Mouse (Mus musculus) embryo, embryonic 11.5 days (tissue): ENCODE measurements at regions not wholly inside any gene's neighbourhood (a gene's known extent, or its start where the extent isn't known, plus 50 kb on each side); places are given as distances from the start of the nearest gene placed in this dataset.
"Not testable (repeated sequence)": the region's sequence is repeated elsewhere in the genome, so short reads cannot be mapped to it uniquely, and the experiment has no call there.

Source experiments
- DNase-seq: peaks from one replicate; pipeline ENCODE4 v3.0.0-alpha.2; 2012; ENCODE audit warnings: low read depth, low spot score

DNA sequence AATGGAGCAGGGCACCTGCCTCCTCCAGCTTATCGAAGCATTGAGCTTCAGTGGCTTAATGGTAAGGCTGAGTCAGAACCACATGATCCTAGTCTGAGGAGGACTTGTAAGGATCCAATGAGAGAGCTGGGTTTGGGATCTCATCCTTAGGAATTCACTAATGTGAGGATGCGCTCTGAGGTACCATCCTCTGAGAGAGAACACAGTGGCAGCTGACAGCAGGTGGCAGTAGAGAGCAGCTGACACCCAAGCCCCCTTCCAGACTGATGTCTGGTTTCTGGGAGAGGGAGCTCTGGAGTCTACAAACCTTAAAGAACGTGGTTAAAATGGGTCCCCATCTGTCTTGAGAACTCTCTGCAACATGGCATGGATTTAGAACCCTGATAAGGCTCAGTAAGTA lies 137.8 kb downstream of the B3glct start:
- DNase-seq = peak; percentile 34

DNA sequence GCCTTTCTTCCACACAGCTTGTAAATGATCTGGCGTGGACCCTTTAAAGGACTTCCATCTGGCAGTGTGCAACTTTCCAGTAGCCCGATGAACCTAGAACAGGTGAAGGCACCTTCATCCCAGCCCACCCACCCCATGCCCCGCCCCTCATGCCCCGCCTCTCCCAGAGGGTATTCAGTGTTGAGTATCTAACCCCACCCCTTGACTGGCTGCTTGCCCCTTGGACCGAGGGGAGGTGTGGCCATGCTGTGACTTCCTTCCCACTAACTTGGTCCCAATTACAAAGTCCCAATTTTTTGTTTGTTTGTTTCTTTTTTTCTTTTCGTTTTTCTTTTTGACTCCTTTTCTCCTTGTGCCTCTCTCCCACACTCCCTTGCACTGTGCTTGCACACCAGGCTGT lies 140.8 kb downstream of the B3glct start:
- no peak for DNase-seq

DNA sequence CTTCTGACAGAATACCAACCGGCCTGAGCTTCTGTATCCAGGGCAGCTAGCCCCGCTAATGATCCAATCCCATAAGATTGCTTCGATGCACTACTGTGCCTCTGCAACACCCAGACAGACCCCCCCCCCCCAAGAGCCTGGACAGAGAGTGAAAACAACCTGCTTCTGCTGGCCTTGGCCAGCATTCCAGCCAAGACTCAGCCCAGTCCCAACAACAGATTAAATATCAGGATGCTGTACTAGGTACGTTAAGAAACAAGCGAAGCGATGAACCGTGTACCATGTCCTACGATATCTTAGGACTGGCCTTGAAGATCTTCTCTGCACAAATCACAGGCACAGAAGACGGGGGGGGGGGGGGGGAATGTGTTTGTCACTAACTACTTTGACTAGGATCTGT lies 145.8 kb downstream of the B3glct start:
- DNase-seq = no peak

DNA sequence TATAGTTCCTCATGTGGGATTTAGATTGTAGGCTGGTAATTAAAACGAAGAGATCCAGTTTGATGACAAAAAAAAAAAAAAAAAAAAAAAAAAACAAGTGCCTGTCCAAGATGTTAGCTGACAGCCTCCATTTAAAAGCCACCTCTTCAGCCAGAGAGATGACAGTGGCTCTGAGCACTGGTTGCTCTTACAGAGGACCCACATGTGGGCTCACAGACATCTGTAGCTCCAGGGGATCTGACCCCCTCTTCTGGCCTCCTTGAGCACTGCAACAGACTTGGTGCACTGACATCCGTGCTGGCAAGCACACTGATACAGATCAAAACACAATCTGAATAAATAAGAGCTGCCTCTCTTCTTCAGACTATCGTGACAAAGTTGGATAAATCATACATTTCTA lies 149.6 kb downstream of the B3glct start:
- DNase-seq = no peak

DNA sequence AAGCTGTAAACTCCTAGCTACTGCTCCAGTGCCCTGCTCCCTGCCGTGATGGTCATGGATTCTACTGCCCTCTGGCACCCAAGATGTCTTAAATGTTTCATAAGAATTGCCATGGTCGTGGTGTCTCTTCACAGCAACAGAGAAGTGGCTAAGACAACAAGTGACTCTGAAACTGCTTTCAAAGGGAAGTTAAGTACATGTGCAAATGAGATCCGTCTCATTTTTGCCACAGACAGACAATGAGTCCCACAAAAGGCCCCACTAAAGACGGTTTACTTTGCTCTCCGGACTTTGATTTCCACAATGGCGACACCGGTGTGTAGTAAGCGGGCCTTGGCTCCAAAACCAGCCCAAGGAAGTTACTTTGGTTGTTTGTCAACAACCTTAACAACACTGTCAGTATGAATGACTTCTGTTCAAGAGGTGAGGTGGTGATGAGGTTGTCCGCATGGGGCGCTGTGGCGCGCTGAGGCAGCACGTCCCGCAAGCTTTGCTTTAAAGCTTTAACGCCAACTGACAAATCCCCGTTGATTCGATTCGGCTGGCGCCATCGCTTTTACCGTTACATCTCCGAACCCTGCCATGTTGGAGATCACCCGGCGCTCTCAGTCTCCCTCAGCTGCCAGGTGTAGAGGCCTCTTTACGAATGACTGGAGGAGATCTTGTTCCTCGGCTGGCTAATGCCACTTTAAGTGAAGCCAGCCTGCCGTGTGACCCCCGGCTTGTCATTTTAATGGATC lies 153.3 kb downstream of the B3glct start:
- peak; percentile 66 for DNase-seq

DNA sequence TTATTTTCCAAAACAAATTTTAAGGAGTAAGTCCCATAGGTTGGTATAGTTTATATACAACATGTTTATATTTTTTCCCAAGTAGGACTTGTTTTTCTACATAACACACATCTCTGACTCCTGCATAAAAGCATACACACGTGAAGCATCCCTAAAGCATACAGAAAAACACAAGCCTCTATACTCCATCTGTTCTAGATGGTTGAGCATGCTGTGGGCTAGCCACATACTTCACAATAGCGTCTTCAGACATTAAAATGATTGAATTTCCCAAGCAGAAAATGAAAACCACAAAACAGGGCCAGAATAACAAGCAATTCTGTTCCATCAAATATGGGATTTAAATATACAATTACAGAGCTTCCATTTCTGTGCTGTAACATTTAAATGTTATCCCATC lies 159.3 kb downstream of the B3glct start:
- DNase-seq = no peak

DNA sequence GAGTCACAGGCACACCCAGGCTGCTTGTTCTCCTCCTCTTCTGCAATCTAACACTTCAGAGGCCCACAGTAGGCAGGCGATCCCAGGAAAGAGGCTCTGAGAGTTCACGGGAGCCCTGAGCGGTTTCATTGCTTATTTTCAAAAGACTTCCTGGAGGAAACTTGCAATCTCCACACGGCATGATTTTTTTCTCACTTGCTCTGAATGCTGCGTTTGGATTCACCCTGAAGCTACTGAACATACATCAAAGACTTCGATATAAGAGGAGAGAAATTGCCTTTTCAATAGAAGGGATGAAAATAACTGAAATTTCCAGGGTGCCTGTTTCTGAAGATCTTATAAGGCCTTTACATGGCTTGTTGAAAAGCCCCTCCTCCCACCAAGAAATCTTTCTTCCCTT lies 164.5 kb downstream of the B3glct start:
- DNase-seq = no peak

DNA sequence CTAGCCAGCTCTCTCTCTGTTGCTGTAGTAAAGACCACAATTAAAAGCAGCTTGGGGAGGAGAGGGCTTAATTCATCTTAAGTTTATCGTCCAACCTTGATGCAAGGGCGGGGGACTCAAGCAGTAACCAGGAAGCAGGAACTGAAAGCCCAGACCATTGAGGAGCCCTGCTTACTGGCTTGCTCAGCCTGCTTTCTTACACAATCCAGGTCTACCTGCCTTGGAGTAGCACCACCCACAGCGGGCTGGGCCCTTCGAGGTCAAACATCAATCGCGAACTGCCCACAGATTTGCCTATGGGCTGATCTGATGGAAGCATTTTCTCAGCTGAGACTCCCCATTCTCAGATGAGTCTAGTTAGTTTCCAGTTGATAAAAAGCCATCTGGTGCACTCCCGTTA lies 165.3 kb downstream of the B3glct start:
- DNase-seq = no peak

DNA sequence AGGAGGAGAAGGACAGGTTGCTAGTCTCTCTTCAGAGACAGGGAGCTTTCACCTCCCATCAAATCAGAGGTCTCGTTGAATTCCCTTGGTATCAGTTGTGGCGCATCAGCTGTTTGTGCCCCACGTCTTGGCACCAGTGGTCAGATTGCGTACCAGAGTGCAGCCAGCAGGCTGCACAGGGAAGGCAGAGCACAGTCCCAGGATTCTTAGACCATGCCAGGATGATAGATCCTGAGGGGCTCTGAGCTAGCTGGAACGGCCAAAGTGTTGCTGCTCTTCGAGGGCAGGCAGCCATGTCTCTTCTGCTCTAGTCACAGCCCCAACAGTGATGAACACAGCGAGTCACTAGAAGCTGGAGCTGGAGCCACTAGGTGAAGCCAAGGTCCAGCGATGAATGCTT lies 167.2 kb downstream of the B3glct start:
- DNase-seq = no peak

DNA sequence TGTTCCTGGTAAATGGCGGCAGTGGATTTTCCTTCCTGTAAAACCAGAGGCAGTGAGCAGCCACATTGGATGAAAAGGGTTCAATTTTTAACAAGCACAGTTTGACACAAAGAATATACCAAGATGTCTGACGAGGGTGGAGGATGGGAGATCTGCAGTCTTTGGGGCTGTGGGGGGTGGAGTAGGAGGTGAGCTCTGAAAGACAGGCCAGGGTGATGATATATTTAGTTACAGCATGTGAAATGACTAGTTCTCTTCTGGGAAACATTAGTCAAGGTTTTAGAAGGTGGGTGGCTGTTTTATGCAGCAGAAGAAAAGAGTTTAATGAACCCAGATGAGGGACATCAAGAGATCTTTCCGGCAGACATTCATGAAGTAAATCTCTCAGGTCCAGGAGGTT lies 170.0 kb upstream of the Rxfp2 start:
- DNase-seq = no peak

DNA sequence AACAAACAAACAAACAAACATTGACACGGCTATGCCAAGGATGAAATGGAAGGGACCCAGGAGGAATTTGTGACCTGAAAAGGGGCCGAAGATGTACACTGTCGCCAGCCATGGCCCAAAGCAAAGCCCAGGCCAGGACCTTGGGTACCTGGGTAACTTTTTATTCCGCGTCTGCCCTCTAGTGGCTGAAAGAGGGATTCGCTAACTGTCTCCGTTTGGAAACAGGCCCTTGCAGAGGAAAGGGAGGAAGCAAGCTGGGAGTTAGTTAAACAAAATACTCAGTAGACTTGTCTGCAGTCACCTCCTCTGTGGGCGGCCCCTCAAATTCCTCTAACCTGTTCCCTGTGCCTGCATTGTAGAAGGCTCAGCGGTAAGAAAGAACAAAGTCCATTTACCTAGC lies 167.5 kb upstream of the Rxfp2 start:
- DNase-seq = peak; percentile 61

DNA sequence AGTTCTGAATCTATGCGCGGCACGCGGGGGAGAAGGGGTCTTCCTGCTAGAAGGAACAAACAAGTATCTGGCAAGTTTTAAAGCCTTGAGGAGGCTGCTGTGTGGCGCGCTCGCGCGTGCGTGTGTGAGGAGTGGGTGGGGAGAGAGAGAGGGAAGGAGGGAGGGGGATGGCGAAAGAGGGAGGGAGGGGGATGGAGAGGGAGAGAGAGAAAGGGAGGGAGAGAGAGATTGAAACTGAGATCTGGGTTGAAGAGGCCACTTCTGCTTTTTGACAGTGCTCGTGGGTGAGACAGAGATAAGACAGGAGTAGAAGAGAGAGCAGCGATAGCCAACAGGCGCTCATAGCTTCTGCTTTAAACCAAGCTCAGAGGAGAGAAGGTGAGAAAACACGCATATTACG lies 166.0 kb upstream of the Rxfp2 start:
- DNase-seq = no peak

DNA sequence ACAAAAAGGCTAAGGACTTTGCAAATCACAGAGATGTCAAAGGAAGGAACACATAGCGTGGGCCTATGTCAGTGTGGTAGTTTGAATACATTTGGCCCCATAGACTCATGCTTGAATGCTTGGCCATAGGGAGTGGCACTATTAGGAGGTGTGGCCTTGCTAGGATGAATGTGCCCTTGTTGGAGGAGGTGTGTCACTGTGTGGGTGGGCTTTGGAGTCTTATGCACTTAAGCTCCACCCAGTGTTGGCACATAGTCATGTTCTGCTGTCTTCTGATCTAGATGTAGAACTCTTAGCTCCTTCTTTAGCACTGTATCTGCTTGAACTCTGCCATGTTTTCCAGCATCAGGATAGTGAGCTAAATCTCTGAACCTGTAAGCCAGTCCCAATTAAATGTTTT lies 162.4 kb upstream of the Rxfp2 start:
- DNase-seq = no peak

DNA sequence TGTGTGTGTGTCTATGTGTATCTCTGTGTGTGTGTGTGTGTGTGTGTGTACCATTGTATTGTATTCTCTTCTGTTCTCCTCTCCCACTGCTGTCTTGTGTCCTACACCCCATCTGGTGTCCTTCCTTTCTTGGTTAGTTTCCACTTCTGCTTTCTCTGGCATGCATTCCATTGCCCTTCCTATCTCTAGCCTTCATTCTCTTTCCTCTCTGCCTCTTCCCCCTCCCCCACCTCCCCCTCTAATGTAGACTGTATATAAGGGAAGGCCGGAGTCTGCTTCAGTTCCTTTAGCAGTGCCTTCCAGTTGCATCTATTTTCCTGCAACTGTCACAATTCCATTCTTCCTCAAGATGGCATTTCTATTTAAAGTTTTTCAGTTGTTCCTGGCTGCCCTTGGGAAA lies 161.5 kb upstream of the Rxfp2 start:
- no peak for DNase-seq

DNA sequence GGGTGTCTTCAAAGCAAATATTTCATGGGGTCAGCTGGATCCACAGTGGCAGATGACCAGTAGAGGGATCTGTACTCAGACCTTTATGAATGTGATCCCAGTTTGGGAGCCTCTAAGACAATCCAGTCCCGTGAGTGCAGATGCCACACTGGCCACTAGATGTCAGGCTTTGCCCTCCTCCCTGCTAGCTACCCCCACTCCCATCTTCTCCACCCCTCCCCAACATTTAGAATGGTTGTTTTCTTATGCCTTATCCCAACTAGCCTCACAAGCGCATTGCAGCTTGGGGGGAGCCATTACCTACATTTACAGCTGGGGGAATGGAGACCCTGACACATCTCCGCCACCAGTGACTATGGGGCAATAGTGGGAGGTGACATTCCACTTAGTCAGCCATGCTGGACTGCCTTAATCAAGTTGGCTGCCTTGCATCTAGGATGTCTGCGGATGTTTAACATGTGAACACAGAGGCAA lies 156.9 kb upstream of the Rxfp2 start:
- DNase-seq = peak; percentile 30

DNA sequence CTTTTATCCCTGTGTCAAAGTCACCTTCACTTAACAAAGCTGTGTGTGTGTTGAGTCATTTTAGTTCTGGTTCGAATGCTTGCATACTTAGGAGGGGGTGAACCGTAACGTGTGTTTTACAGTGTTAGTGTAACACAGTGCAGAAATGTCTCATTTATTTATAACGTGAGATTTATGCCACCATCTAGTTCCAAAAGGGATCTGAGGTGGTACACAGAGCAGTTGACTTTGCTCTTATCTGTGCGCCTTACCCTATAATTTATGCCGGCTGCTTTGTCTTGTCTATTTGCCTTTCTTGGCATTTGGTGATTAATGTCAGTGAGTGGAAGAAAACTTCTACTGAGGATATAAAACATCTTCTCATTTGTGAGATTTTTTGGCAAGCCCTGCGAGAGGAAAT lies 150.5 kb upstream of the Rxfp2 start:
- no peak for DNase-seq

DNA sequence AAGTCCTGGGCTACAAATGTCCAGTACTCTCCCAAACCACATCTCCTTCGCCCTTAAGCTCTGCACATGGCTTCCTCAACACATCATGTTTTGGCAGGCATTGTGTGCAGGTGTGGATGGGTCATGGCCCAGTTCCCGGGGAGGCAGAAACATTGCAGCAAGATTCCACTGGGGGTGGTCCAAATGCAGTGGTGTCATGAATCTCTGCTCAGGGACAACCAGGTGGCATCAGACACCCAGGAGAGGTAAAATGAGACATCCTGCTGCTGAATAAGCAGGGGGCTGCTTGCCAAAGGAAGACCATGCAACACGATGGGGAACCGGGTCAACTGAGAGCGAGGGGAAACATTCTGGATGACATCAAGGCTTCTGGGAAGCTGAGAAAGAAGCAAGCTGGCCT lies 149.0 kb upstream of the Rxfp2 start:
- no peak for DNase-seq

DNA sequence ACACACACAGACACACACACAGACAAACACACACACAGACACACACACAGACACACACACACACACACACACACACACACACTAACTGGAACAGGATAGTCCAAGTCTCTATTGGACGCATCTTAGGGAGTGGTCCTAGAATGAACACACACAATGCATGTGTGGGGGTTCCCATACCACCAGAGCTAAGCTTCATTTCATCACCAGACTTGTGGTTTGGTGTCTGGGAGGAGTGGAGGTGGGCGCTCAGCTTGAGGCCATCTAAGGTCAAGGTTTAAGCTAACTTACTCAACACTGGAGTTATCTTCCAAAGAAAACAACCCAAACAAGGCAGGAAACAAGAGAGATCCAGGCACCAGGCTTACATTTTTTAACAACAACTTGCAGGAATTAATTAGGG lies 147.9 kb upstream of the Rxfp2 start:
- DNase-seq = no peak

DNA sequence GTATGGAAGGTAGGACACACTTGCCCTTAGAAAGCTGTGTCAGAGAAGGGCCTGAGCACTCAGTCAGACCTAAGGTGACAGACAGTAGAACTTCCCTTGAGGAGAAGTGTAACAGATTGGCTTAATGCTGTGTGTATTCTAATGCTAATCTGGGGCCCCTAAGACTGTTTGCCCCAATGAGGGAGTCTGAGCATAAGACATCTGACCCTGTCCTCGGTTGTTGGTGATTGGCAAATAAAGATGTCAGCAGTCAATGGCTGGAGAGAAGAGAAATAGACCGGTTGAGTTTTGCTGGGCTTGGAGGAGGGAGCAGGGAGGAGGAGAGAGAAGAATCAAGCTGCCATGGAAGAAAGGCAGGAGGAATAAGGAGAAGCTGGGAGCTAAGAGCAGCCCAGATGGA lies 147.0 kb upstream of the Rxfp2 start:
- DNase-seq = no peak

DNA sequence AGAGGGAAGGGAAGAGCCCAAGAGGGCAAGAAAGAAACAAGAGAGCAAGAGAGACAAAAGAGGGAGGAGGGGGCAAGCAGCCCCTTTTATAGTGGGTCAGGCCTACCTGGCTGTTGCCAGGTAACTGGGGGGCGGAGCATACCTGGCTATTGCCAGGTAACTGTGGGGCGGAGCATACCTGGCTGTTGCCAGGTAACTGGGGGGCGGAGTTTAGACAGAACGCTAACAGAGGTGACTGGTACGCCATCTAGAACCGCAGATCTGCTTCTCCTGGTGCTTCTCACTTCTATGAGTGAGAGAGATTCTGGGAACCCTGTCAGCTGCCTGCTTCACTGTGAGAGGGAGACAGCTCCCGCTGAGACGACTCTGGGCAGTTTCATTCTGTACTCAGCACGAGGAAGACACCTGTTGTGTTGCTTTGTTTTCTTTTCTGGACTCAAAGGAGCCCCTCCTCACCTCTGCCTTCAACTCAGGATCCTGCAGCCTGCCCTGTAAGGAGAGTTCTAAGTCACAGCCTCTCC lies 144.9 kb upstream of the Rxfp2 start:
- no peak for DNase-seq

DNA sequence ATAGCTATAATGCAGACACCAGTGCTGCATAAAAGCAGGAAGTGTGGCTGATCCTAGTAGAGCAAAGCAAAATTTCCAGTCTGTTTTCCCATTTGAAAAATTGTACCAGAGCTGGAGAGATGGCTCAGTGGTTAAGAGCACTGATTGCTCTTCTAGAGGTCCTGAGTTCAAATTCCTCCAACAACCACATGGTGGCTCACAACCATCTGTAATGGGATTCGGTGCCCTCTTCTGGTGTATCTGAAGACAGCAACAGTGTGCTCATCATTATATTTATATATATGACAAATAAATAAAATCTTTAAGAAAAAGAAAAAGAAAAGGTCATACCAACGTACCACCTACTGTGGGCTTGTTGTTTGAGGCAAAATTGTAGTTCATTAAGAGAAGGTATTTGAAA lies 144.1 kb upstream of the Rxfp2 start:
- no peak for DNase-seq

DNA sequence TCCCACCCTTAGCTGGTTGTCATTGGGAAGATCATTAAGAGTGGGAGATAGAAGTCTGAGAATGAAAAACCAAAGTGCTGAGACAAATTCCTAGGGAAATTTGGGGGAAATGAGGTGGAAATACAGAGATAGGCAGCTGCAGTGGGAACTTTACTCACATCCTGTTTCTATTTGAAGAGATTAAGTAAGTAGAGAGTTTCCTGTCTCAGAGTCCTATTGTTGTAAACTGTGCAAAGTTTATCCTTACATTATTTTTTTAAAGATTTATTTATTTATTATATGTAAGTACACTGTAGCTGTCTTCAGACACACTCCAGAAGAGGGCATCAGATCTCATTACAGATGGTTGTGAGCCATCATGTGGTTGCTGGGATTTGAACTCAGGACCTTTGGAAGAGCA lies 126.0 kb upstream of the Rxfp2 start:
- DNase-seq = not testable (repeated sequence)

DNA sequence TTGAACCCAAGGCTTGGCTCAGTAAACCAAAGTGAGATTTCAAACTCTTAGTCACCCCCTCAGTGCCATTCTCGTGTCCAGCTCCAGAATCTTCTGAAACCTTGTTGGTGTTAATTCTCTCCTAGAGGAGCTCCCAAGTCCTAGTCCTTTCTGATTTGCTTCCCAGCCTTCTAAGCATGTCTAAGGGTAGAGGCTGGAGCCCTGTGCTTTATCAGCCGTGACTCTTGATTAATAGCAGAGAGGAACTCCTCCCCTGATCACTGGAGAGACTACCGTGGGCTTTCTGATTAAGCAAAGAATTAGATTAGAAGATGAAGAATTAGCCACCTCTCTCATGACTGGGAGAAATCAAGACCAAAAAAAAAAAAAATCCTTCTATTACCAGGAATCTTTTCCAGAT lies 111.5 kb upstream of the Rxfp2 start:
- no peak for DNase-seq
